Mouse (Mus musculus): ENCODE measurements around the gene Hsd3b6. TPM values are rescaled to one million over a fixed set of nuclear protein-coding genes. Genes with fewer than 3 reads are reported as not detected.
A peak's percentile ranks its signal among the peaks of the same experiment; 100 is the strongest.
"Not testable (repeated sequence)": the region's sequence is repeated elsewhere in the genome, so short reads cannot be mapped to it uniquely, and the experiment has no call there.

Hsd3b6 gene
- total RNA-seq (2022), result 100 to 1,000 TPM in 2 of 4 experiments, 10 to 100 TPM in 2; 62.5 to 342 (median 149) TPM

DNA sequence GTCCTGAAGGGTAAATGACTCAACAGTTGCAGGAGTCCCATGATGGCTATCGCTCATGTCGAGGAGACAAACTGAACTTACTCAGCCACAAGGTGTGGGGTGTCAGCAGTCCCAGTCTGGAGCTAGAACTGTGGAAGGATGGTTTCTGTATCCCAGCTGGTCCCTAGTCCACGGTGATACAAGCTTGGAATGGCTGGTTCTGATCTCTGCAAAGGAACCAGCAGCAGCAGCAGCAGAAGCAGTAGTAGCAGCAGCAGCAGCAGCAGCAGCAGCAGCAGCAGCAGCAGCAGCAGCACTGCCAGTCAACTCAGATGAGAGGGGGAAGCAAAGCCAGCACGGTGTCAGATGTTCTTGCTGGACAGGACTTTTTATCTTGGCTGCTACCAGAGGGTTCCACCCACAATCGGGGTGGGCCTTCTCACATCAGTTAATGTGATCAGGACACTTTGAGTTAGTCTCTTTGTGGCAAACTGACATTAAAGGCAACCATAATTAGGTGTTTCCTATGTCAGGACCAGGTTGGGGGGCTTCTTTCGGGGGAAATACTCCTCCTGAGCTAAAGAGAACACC lies at the start of gene Hsd3b6:
Hsd3b6 (minus strand) TSS at position 343 of the 570 bp plus-strand sequence.
- DNase-seq, result no peak

DNA sequence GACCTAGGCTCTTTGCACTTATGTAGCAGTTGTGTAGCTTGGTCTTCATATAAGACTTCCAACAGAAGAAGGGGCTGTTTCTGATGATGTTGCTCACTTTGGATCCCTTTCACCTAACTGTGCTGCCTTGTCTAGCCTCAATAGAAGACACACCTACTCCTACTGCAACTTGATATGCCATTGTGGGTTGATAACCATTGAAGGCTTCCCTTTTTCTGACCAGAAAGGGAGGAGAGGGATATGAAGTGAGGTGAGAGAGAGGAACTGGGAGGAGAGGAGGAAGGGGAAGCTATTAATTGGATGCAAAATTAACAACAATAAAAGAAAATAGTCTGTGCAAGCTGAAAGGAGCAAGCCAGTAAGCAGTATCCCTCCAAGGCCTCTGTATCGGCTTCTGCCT lies 48.6 kb upstream of the Hsd3b6 start:
- no peak for DNase-seq

DNA sequence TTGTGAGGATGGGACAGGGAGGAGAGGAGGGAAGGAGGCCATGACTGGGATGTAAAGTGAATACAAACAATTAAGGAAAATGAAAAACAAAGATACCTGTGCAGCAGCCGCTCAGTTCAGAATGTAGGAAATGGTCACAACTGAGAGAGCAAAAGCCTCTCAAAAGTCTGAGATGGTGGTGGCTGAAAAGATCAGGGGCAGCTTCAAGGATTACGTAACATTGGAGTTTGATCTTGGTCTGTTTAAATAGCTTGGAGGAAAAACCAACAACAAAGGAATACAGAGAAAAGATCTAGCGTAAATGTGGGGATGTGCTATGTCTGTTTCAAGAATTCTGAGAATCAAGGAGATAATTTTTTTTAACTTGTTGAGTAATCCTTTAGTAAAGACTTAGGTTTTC lies 45.3 kb upstream of the Hsd3b6 start, which contains the start of gene Hsd3b1:
Hsd3b1 (minus strand) TSS at position 219 of the 400 bp plus-strand sequence.
- no peak for DNase-seq

DNA sequence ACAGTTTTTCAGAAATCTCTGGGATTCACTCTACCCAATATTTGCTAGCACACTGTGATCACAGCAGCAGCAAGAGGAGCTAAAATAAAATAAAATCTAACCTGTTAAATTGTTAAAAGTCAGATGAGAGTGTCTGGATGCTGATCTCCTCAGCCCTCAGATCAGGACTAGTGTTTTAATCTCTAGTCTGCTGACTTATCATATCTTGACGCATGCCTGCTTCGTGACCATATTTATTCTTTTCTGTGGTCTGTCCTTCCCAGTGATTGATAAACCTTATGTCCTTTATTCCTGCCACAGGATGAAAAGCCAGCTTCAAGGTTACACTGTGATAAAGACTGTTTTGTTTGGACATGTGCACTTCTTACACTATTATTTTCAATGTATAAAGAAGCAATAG lies 43.8 kb upstream of the Hsd3b6 start:
- DNase-seq, result peak; percentile 57

DNA sequence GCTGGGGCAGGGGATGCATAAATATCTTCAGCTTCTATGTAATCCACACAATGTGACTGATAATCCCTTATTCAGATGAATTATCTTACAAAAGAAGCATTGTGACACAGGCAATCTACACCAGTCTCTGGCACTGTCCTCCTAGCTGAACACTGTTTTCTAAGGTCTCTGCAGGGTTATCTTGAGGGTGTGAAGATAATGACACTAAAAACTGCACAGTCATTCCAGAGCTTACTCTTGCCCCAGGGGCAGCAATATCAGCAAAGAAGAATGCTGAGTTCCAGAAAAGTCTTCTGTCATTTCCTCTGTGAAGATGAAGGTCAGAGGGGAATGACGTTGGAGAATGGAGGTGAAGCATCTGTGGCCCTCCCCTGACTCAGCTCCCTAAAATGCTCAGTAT lies 42.6 kb upstream of the Hsd3b6 start:
- DNase-seq, result no peak

DNA sequence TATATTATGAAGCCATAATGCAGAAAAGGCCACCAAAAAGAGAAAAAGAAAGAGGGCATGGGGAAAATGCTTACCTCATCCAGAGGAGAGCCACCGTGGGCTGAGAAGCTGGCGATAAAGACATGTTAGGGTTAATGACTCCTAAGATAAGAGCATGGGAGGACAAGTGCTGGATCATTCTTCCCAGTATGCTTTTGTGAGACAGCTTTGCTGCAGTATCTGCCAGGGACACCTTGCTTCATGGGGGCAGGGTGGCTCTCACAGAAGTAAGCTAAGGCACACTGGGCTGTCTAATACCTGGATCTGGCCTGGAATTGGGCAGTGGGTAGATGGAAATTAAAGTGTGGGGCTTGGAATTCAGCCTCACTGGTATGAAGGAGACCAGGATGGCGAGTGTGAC lies 40.9 kb upstream of the Hsd3b6 start:
- DNase-seq, result no peak

DNA sequence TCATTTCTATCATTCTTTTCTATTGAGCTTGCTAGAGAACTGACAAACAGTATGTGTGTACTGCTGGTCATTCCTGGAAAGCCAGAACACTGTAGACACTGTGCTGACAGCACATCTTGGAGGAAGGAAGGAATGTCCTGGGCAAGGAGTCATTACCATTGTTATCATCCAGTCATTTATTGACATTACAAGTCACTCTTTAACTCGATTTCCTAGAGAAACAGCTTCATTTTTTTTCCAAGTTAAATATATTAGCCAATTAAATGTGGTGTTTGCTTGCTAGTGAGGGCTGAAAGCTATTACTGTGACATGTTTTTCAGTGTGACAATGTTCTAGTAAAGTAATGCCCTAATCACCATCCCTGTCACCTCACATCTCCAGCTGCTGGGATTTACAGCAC lies 39.4 kb upstream of the Hsd3b6 start:
- no peak for DNase-seq

DNA sequence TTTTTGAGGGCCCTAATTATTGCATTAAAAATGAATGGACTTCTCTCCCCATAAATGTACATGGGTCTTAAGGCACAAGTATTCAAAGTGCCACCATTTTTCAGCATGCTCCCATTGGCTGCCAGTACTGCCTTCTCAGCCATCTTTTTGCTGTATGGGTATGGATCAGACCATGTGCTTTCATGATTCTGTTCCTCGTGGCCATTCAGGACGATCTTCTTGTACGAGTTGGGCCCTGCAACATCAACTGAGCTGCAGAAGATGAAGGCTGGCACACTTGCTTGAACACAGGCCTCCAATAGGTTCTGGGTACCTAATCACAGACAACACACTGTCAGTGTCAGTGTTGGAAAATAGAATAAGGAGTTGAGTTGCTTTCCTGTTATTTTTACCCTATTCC lies 38.8 kb upstream of the Hsd3b6 start:
- peak; percentile 19 for DNase-seq

DNA sequence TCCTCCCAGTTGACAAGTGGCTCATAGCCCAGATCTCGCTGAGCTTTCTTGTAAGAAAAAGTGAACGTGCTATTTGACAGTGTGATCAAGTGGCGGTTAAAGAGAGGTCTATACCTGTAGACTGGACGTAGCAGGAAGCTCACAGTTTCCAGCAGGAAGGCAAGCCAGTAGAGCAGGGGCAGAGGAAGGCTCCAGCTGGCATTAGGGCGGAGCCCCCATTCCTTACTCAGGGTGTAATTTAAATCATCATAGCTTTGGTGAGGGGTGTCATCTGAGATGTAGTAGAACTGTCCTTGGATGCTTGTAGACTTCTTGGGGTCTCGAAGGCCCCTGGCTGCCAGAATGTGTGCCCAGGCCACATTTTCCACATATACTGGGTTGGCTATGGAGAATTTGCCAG lies 38.4 kb upstream of the Hsd3b6 start:
- peak; percentile 44 for DNase-seq

DNA sequence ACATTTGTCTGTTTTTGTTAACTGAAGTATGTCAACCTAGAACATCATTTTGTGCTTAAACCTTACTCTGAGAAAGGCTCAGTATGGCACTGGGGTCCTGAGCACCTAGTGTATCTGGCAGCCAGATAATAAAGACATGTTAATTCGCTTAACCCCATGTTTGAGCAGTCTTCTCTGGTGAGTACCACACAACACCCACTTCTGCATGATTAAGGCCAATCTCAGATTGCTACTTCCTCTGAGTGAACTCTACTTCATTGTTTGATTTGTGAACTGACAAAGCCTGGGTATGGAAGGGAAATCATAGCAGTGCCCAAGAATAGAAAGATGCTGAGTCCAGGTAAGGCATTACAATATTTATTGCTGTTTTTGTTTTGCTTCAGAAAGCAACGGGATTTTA lies 37.6 kb upstream of the Hsd3b6 start:
- DNase-seq, result peak; percentile 14

DNA sequence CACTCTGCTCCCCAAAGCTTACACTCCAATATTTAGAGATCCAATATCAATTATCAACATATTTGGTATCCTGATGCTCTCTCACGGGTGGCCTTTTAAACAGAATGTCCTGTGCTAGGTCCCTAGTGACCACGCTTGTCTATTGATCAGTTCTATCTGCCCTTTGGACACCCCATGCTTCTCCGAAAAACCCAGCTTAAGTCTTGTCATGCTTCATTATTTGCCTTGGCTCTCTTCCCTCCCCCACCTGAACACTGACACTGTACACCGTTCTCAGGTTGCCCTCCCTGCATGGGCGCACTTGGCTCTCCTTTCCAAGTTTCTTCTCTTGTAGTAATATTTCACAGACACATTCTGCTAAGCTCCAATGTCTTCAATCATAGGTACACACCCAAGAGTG lies 36.0 kb upstream of the Hsd3b6 start:
- DNase-seq, result peak; percentile 40

DNA sequence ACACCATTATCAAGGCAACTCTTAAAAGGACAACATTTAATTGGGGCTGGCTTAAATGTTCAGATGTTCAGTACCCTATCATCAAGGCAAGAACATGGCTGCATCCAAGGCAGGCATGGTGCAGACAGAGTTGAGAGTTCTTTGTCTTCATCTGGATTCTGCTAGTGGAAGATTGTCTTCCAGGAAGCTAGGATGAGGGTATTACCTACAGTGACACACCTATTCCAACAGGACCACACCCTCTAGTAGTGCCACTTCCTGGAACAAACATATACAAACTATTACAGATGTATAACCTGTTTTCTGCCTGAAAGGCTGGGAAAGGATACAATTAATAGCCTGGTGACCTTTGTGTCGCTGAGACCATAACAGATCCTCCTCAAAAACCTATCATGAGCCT lies 34.7 kb upstream of the Hsd3b6 start:
- DNase-seq, result no peak

DNA sequence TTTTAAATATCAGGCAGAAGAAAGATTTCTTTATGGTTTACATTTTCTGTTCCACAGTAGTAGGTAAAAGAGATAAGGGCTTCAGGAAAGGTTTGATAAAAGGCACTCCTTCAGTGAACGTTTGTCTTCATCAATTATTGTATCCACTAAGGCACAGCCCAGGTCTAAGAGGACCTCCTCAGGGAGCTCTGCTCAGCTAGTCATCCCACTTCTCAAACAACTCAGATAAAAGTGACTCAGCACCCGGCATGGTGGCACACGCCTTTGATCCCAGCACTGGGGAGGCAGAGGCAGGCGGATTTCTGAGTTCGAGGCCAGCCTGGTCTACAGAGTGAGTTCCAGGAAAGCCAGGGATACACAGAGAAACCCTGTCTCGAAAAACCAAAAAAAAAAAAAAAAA lies 1.6 kb downstream of the Hsd3b6 start:
- DNase-seq, result not testable (repeated sequence)

DNA sequence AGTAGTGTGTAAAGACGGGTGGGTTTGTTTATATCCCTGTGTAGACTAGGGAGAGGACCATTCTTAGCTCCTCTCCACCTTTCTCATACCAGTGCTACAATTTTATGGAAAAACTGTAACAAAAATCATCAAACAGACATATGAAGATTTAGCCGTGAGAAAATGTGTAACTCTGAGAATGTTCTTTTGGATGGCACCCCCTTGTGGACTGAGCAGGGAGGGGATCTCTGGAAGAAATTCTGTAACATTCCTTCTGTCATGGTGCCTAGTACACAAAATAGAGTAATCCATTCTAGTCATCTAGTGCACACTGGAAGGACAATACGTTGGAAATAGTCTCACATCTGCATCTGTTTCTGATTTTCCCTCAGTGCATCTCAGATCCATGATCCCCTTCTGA lies 9.2 kb downstream of the Hsd3b6 start:
- not testable (repeated sequence) for DNase-seq

DNA sequence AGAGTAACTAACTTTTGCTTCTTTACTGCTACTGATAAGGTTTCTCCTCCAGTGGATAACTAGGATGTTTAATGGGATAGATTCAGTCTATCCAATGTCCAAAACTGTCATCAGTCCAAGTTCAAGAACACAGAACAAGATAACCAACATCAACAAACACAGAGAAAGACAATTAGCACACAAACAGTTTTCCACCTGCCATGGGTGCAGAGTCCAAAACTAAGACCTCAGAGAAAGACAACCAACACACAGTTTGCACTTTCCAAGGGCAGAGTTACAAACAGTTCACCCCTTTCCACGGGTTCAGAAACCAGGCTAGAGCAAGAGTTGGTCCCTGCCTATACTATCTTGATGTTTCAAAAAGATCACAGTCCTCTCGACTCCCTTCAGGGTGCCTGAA lies 27.7 kb downstream of the Hsd3b6 start:
- DNase-seq, result no peak

DNA sequence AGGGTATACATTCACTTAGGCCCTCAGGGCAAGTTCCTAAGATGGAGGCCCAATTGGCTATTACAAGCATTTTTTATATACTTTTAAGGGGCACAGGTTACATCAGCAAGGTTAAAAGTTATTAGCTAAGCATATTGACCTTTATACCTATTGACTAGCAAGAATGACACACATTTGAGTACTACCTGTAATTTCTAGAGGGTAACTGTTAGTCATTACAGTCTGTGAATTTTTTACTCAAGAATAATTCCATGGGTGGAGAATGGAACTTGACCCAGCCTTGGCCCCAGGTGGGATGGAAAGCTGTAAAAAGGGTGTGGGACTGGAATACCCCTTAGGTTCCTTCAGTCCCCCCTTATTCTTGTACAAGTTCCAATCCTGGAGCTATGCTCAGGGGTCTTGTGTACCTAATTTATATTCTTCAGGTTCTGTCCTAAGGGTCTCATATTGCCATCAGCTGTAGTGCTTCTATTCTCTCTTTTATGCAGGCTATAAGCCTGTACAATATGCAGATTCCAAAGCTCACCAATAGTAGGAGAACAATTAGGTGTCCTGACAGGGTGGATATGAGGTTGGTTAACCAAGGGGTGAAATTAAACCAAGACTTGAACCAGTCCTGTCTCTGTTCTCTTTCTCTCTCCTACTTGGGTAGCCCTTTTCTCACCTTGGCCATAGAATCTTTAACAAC lies 31.9 kb downstream of the Hsd3b6 start:
- no peak for DNase-seq

DNA sequence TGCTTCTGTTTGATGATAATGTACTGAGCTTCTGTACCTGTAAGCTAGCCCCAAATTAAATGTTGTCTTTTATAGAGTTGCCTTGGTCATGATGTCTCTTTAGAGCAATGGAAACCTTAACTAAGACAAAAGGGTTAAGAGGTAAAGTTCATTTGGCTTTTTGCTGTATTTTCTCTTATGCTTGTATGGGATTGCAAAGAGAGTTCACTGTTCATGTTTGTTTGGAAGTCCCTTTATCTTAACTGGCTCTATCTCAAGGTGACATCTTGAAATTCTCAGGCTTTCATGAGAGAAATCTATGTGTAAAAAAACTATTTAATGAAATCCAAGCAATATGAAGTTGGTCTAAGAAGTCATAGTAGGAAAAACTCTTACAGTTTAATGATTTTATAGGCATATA lies 33.3 kb downstream of the Hsd3b6 start:
- no peak for DNase-seq

DNA sequence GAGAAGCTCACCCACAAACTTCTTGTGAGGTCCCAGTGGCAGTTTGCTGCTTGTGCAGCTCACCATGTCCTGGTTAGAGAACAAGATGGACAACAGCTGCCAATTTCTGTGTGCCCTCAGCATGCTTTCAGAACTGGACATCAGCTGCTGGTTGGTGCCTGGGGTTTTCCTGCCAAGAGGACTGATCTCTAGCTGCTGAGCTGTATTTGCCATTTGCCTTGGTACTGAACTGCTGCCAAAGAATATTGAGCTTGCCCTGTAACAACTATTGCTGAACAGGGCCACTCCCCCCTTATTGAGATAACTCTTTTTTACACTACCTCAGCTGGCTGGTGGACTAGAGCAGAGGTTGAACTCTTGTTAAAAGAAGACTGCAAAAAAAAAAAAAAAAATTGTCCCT lies 50.1 kb downstream of the Hsd3b6 start:
- DNase-seq, result no peak

DNA sequence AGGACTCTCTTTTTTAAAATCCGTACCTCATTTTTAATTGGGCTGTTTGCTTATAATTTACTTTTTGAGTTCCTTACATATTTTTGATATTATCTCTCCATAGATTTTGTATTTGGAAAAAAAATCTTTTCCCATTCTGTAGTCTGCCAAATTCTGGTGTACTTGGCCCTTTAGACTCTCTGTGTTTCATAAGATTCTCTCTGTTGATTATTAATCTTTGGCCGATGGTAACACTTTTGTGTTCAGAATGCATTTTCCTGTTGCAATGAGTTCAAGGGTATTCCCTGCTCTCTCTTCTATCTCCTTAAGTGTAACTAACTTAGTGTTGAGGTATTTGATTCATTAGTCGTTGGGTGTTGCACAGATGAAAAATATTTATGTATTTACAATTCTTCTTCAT lies 57.4 kb downstream of the Hsd3b6 start:
- no peak for DNase-seq

Other genes starting within 250 kb of the Hsd3b6 start
- gene Gm10681, start 225.6 kb downstream of the Hsd3b6 start, total RNA-seq (2022), result not detected
- not detected for gene Hsd3b5, start 184.2 kb downstream of the Hsd3b6 start, total RNA-seq (2022)
- gene Hsd3b2, start 89.9 kb downstream of the Hsd3b6 start, total RNA-seq (2022), result under 1 TPM in 3 of 4 experiments, not detected in 1; 0.16 to 0.28 (median 0.25) TPM
- gene Hsd3b3, start 51.3 kb downstream of the Hsd3b6 start, total RNA-seq (2022), result not detected
- over 10,000 TPM; 14,159 to 21,140 (median 16,040) TPM for gene Hsd3b1, start 45.4 kb upstream of the Hsd3b6 start, total RNA-seq (2022)
- gene Hao2, start 78.8 kb upstream of the Hsd3b6 start, total RNA-seq (2022), result 100 to 1,000 TPM; 231 to 398 (median 393) TPM

Measured in adrenal gland, adult 8-10 months (tissue).